Mouse (Mus musculus): ENCODE results near the gene Selenom.

- no peak for TF ChIP-seq CTCF (IDR thresholded peaks at IDR 0.05; ENCODE audit: control insufficient read depth, insufficient read depth, insufficient replicate concordance, low read depth, low read length)
- no peak for TF ChIP-seq POLR2A (IDR thresholded peaks at IDR 0.05; ENCODE audit: control insufficient read depth, low read depth, low read length)
Measured at GRCm38 (mm10) chr11:3547047-3547446, 32.6 kb downstream of the Selenom start.

Measured in testis, adult 2 months (tissue).